Mouse (Mus musculus): ENCODE measurements around the gene Dync1li1. TPM values are rescaled to one million over a fixed set of nuclear protein-coding genes. Genes with fewer than 3 reads are reported as not detected.

Dync1li1 gene
- total and polyA plus RNA-seq, 2 experiments from 2014 or later, result 87.7 to 145 TPM

DNA sequence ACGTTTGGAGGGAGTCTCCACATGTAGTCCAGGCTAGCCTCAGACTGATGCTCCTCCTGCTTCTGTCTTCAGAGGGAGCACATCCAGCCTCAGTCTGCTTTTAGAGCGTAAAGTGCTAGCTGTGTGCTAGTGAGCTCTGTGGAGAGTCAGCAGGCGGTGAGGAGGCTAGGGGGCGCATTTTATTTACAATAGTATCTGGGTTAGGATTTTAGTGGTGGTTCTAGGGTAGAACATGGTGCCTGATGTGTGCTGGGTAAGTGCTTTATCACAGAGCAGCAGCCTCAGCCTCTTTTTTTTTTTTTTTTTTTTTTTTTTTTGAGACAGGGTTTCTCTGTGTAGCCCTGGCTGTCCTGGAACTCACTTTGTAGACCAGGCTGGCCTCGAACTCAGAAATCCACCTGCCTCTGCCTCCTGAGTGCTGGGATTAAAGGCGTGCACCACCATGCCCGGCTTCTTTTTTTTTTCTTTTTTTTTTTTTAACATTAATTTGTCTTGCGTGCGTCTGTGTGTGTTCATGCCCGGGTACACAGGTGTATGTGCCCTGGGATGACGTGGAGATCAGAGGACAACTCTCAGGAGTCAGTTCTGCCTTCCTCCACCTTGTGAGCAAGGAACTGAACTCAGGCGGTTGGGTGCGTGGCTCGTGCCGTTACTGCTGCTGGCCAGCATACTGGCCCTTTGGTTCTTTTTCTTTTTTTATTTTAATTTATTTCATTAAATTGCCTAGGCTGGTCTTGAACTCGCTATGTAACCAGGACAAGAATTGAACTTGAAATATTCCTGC is 11.5 kb downstream of the Dync1li1 start:
- DNase-seq (ENCODE audit: low spot score) (no peak), ATAC-seq (no peak)
- Histone ChIP-seq H3K4me2 (ENCODE audit: low read depth, low read length) (no peak overlapping the region), H3K4me1 (ENCODE audit: insufficient read depth, low read length) (no peaks in the 10 kb centered on the region), H3K36me3 (ENCODE audit: insufficient read depth, low read length) (peaks cover 10% of the 10 kb centered on the region; the same call in 1 of the 2 replicates), H3K27me3 (ENCODE audit: insufficient read depth, low read length) (no peaks in the 10 kb centered on the region), H3K27ac (no peak overlapping the region), H3K9me3 (ENCODE audit: low read length) (no peaks in the 10 kb centered on the region), H3K4me3 (ENCODE audit: low read length) (no peak overlapping the region), H3K9ac (replicated peaks; ENCODE audit: low read length) (no peak overlapping the region)
- no peak for TF ChIP-seq CTCF (IDR thresholded peaks at IDR 0.05; ENCODE audit: low read depth)
- WGBS, result 90% methylated on average over 15 of the region's 16 CpGs

DNA sequence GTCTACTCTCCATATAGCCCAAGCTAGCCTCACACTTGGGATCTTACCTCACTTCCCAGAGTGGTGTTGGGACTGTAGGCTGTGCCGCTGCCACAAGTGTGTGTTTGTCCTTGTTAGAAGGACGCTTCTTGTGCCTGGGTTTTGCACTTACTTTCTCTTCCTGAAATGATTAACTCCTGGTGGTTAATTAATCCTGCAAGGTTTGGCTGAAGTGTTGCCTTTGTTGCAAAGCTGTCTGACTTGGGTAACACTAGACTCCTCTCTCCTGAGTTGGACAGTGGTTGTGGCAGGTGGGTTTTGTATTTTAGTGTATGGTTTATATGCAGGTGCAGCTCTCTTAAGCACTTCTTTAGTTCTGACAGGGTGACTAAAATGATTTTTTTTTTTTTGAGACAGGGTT is 12.4 kb downstream of the Dync1li1 start:
- WGBS, result 82% methylated on average over 2 of the region's 2 CpGs
- DNase-seq (ENCODE audit: low spot score) (no peak), ATAC-seq (no peak)
- no peak overlapping the region for H3K9ac ChIP-seq (replicated peaks; ENCODE audit: low read length)
- TF ChIP-seq CTCF (IDR thresholded peaks at IDR 0.05; ENCODE audit: low read depth), result no peak
- peaks cover 15% of the 10 kb centered on the region; the same call in 1 of the 2 replicates for H3K36me3 ChIP-seq (ENCODE audit: insufficient read depth, low read length)
- no peaks in the 10 kb centered on the region for H3K27me3 ChIP-seq (ENCODE audit: insufficient read depth, low read length)
- H3K27ac ChIP-seq, result no peak overlapping the region
- H3K4me3 ChIP-seq (ENCODE audit: low read length), result no peak overlapping the region
- H3K4me1 ChIP-seq (ENCODE audit: insufficient read depth, low read length), result no peaks in the 10 kb centered on the region
- H3K4me2 ChIP-seq (ENCODE audit: low read depth, low read length), result no peak overlapping the region
- H3K9me3 ChIP-seq (ENCODE audit: low read length), result no peaks in the 10 kb centered on the region

DNA sequence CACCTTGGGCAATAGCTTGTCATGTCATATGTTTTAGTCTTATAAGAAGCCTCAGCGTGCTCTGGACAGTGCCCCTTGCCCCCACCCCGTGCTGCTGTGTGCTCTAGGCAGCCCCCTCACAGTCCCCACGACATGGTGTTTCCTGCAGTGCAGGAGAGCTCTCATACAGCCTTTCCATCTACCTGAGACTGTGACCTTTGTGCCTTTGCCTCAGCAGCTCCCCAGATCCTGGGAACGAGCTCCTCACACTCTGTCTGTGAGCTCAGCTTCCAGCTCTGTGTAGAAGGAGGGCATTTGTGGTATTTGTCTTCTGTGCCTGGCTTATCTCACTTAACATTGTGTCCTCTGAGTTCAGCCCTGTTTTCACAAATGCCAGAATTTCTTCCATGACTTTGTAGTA is 13.3 kb downstream of the Dync1li1 start:
- H3K4me3 ChIP-seq (ENCODE audit: low read length), result no peak overlapping the region
- H3K4me1 ChIP-seq (ENCODE audit: insufficient read depth, low read length), result no peaks in the 10 kb centered on the region
- 95% methylated on average over 4 of the region's 4 CpGs for WGBS
- no peak overlapping the region for H3K4me2 ChIP-seq (ENCODE audit: low read depth, low read length)
- no peaks in the 10 kb centered on the region for H3K9me3 ChIP-seq (ENCODE audit: low read length)
- no peak for ATAC-seq
- no peak overlapping the region for H3K9ac ChIP-seq (replicated peaks; ENCODE audit: low read length)
- no peaks in the 10 kb centered on the region for H3K27me3 ChIP-seq (ENCODE audit: insufficient read depth, low read length)
- no peak for TF ChIP-seq CTCF (IDR thresholded peaks at IDR 0.05; ENCODE audit: low read depth)
- no peak overlapping the region for H3K27ac ChIP-seq
- peaks cover 20% of the 10 kb centered on the region; the same call in 1 of the 2 replicates for H3K36me3 ChIP-seq (ENCODE audit: insufficient read depth, low read length)
- DNase-seq (ENCODE audit: low spot score), result no peak

DNA sequence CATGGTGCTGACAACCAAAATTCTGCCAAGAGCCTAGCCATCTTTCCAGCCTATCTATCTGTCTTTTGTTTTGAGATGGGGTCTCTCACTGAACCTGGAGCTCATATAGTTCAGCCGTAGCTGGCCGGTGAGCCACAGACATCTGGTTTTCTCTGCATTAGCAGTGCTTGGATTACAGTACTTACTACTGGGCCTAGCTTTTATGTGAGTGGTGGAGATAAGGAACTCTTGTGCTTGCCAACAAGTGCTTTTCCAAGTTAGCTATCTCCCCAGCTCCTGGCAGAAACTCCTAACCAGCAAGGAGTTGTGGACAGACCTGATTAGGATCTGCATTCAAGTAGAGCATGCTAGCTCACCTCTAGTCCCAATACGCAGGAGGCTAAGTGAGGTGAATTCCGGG is 19.2 kb downstream of the Dync1li1 start:
- no peak overlapping the region for H3K9ac ChIP-seq (replicated peaks; ENCODE audit: low read length)
- WGBS, result 93% methylated on average over 4 of the region's 4 CpGs
- no peak for DNase-seq (ENCODE audit: low spot score)
- no peaks in the 10 kb centered on the region for H3K27me3 ChIP-seq (ENCODE audit: insufficient read depth, low read length)
- no peak for ATAC-seq
- H3K4me1 ChIP-seq (ENCODE audit: insufficient read depth, low read length), result no peaks in the 10 kb centered on the region
- H3K27ac ChIP-seq, result no peak overlapping the region
- H3K4me2 ChIP-seq (ENCODE audit: low read depth, low read length), result no peak overlapping the region
- peaks cover 37% of the 10 kb centered on the region for H3K36me3 ChIP-seq (ENCODE audit: insufficient read depth, low read length)
- H3K9me3 ChIP-seq (ENCODE audit: low read length), result no peaks in the 10 kb centered on the region
- no peak for TF ChIP-seq CTCF (IDR thresholded peaks at IDR 0.05; ENCODE audit: low read depth)
- H3K4me3 ChIP-seq (ENCODE audit: low read length), result no peak overlapping the region

DNA sequence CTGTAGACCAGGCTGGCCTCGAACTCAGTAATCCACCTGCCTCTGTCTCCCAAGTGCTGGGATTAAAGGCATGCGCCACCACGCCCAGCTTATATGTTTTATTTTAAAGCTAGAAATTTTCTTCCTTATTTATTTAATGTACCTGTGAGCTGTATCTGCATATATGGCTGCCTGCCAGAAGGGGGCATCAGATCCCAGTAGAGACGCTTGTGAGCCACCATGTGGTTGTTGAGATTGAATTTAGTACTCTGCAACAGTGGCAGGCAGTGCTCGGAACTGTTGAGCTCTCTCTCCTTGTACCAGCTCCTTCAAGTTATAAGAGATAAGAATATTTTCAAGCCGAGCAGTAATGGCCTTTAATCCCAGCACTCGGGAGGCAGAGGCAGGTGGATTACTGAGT is 21.8 kb downstream of the Dync1li1 start:
- H3K27me3 ChIP-seq (ENCODE audit: insufficient read depth, low read length), result no peaks in the 10 kb centered on the region
- H3K4me2 ChIP-seq (ENCODE audit: low read depth, low read length), result no peak overlapping the region
- no peak overlapping the region for H3K27ac ChIP-seq
- 77% methylated on average over 7 of the region's 7 CpGs for WGBS
- ATAC-seq (no peak), DNase-seq (ENCODE audit: low spot score) (peak; percentile 69)
- H3K4me3 ChIP-seq (ENCODE audit: low read length), result no peak overlapping the region
- TF ChIP-seq CTCF (IDR thresholded peaks at IDR 0.05; ENCODE audit: low read depth), result peak; percentile 56
- no peaks in the 10 kb centered on the region for H3K4me1 ChIP-seq (ENCODE audit: insufficient read depth, low read length)
- no peaks in the 10 kb centered on the region for H3K9me3 ChIP-seq (ENCODE audit: low read length)
- H3K36me3 ChIP-seq (ENCODE audit: insufficient read depth, low read length), result peaks cover 60% of the 10 kb centered on the region
- no peak overlapping the region for H3K9ac ChIP-seq (replicated peaks; ENCODE audit: low read length)

DNA sequence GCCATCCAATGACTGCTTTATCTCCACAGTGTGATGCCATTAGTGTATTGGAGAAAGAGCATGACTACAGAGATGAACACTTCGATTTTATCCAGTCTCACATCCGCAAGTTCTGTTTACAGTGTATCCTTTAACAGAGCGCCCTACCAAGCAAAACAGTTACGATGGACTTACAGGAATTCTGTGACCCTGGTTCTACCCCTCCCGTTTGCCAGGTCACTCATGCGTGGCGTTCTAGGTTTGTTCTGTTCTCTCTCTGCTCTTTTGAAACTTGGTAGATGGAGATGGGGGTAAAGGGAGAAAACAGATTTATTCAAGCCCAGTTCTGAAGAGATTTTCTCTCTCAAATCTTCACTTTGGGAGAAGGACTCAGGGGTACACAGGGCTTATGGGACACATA is 24.9 kb downstream of the Dync1li1 start:
- no peak for ATAC-seq
- no peak overlapping the region for H3K4me2 ChIP-seq (ENCODE audit: low read depth, low read length)
- H3K36me3 ChIP-seq (ENCODE audit: insufficient read depth, low read length), result peaks cover 61% of the 10 kb centered on the region
- no peak for TF ChIP-seq CTCF (IDR thresholded peaks at IDR 0.05; ENCODE audit: low read depth)
- no peaks in the 10 kb centered on the region for H3K27me3 ChIP-seq (ENCODE audit: insufficient read depth, low read length)
- no peaks in the 10 kb centered on the region for H3K4me1 ChIP-seq (ENCODE audit: insufficient read depth, low read length)
- DNase-seq (ENCODE audit: low spot score), result no peak
- 91% methylated on average over 7 of the region's 7 CpGs for WGBS
- no peak overlapping the region for H3K4me3 ChIP-seq (ENCODE audit: low read length)
- no peak overlapping the region for H3K27ac ChIP-seq
- H3K9me3 ChIP-seq (ENCODE audit: low read length), result no peaks in the 10 kb centered on the region
- H3K9ac ChIP-seq (replicated peaks; ENCODE audit: low read length), result no peak overlapping the region

DNA sequence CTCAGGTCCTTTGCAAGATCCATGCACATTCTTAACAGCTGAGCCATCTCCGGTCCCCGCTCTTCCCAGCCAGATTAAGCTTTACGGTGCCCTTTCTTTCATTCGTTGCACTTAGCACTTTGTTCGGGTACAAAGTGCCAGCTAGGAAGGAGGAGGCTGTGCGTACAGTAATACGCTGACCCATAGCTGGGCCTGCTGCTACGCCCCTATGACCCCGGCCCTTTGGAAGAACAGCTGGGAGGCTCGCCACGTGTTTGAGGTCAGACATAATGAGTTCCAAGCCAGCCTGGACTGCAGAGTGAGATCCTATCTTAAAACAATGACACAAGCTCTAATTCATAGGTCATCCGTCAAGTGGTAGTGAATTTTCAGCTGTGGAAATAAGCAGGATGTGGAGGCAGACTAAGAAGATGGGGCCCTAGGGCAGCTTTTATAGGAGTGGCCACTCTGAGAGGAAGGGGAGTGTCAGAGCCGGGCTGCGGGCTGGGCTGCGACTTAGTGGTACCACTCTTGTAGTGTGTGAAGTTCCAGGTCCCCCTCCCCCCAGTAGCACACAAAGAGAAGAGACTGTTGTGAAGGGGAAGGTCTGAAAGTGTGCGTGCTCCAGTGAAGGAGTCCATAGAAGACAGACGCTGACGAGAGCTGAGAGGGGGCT is 28.2 kb downstream of the Dync1li1 start:
- WGBS, result 84% methylated on average over 18 of the region's 18 CpGs
- TF ChIP-seq CTCF (IDR thresholded peaks at IDR 0.05; ENCODE audit: low read depth), result no peak
- ATAC-seq, result no peak

More for the DNA sequence above, 28.2 kb downstream of the Dync1li1 start:
- Histone ChIP-seq H3K9me3 (ENCODE audit: low read length) (no peaks in the 10 kb centered on the region), H3K27me3 (ENCODE audit: insufficient read depth, low read length) (no peaks in the 10 kb centered on the region), H3K4me1 (ENCODE audit: insufficient read depth, low read length) (no peaks in the 10 kb centered on the region), H3K4me3 (ENCODE audit: low read length) (no peak overlapping the region), H3K4me2 (ENCODE audit: low read depth, low read length) (no peak overlapping the region), H3K9ac (replicated peaks; ENCODE audit: low read length) (no peak overlapping the region), H3K36me3 (ENCODE audit: insufficient read depth, low read length) (peaks cover 68% of the 10 kb centered on the region), H3K27ac (no peak overlapping the region)
- no peak for DNase-seq (ENCODE audit: low spot score)
